ENCODE assay signal across 14 mouse cellular contexts in genomic region chr19:7157734-7158133, GRCm38 (mm10). TPM values are rescaled to one million over a fixed set of nuclear protein-coding genes. Genes with fewer than 3 reads are reported as not detected.
DNase-seq lines count a peak whose midpoint lies in the region; ATAC-seq and TF ChIP-seq lines count a peak whose summit lies in the region.
"Had no signal": no experiment of that assay in that cellular context is flagged by ENCODE, and none has a peak within 500 bp of the region (broad histone marks: within the 10 kb centered on the region; RNA-seq: fewer than 3 reads in every experiment).

No protein-coding gene starts in this region.

- TF ChIP-seq CTCF in E14TG2a.4 (conservative IDR thresholded peaks at IDR 0.05; ENCODE audit: low read length): no peak

- H3K4me3 ChIP-seq in heart, embryonic 12.5 days: no peak overlapping the region
- H3K4me3 ChIP-seq in E14TG2a.4 (replicated peaks; ENCODE audit: low read length): peak overlapping the region; percentile 67
- no peak overlapping the region for H3K4me3 ChIP-seq in hindbrain, embryonic 10.5 days
- H3K4me3 ChIP-seq in midbrain, embryonic 15.5 days: no peak overlapping the region
- no peak overlapping the region for H3K4me3 ChIP-seq in liver, embryonic 12.5 days
- H3K4me3 ChIP-seq: limb, embryonic 15.5 days had no signal

- H3K27me3 ChIP-seq in heart, embryonic 12.5 days (replicated peaks): peaks cover 48% of the 10 kb centered on the region
- H3K27me3 ChIP-seq in E14TG2a.4 (ENCODE audit: insufficient read depth, low read length): peaks cover 86% of the 10 kb centered on the region
- H3K27me3 ChIP-seq in hindbrain, embryonic 10.5 days (ENCODE audit: insufficient read depth, poor library complexity, severe bottlenecking): peaks cover 75% of the 10 kb centered on the region
- H3K27me3 ChIP-seq in midbrain, embryonic 15.5 days (replicated peaks): 0 out of 2 replicates have a peak, but pooled peaks cover 6% of the 10 kb centered on the region
- peaks cover 95% of the 10 kb centered on the region for H3K27me3 ChIP-seq in liver, embryonic 12.5 days (replicated peaks)

- no peak for DNase-seq in heart, adult 11 months
- DNase-seq in hindbrain, embryonic 10.5 days (ENCODE audit: low spot score): no peak
- no peak for DNase-seq in cerebellum, adult 11 months
- DNase-seq in adrenal gland, postnatal 10 days: no peak
- DNase-seq: cerebellum, adult 18-20 months; lung, postnatal 14 days; right cerebral cortex, postnatal 4 days had no signal

- WGBS in heart, embryonic 12.5 days: 35% methylated on average over 14 of the region's 14 CpGs
- WGBS in hindbrain, embryonic 10.5 days: 28% methylated on average over 14 of the region's 14 CpGs
- WGBS in midbrain, embryonic 15.5 days: 12% methylated on average over 14 of the region's 14 CpGs
- WGBS in liver, embryonic 12.5 days (ENCODE audit: insufficient replicate concordance): 44% methylated on average over 14 of the region's 14 CpGs

- no peaks in the 10 kb centered on the region for H3K36me3 ChIP-seq in heart, embryonic 12.5 days
- H3K36me3 ChIP-seq in E14TG2a.4 (ENCODE audit: insufficient read depth, low read length): no peaks in the 10 kb centered on the region
- no peaks in the 10 kb centered on the region for H3K36me3 ChIP-seq in hindbrain, embryonic 10.5 days
- H3K36me3 ChIP-seq in midbrain, embryonic 15.5 days (replicated peaks): no peaks in the 10 kb centered on the region
- no peaks in the 10 kb centered on the region for H3K36me3 ChIP-seq in liver, embryonic 12.5 days
- H3K36me3 ChIP-seq: limb, embryonic 15.5 days had no signal

- peaks cover 41% of the 10 kb centered on the region for H3K4me1 ChIP-seq in heart, embryonic 12.5 days (replicated peaks)
- H3K4me1 ChIP-seq in E14TG2a.4 (replicated peaks; ENCODE audit: low read depth, low read length): peaks cover 53% of the 10 kb centered on the region
- H3K4me1 ChIP-seq in hindbrain, embryonic 10.5 days (replicated peaks): peaks cover 87% of the 10 kb centered on the region
- H3K4me1 ChIP-seq in midbrain, embryonic 15.5 days: peaks cover 52% of the 10 kb centered on the region
- peaks cover 9% of the 10 kb centered on the region for H3K4me1 ChIP-seq in liver, embryonic 12.5 days

- 0 out of 2 replicates have a peak overlapping the region, but pooled peaks have one; percentile 9 for H3K9ac ChIP-seq in heart, embryonic 12.5 days
- H3K9ac ChIP-seq in midbrain, embryonic 15.5 days: no peak overlapping the region
- H3K9ac ChIP-seq in liver, embryonic 12.5 days: no peak overlapping the region
- H3K9ac ChIP-seq: limb, embryonic 15.5 days had no signal

- H3K9me3 ChIP-seq in heart, embryonic 12.5 days (replicated peaks): no peaks in the 10 kb centered on the region
- H3K9me3 ChIP-seq in E14TG2a.4 (ENCODE audit: low read length): no peaks in the 10 kb centered on the region
- H3K9me3 ChIP-seq in hindbrain, embryonic 10.5 days: no peaks in the 10 kb centered on the region
- H3K9me3 ChIP-seq in midbrain, embryonic 15.5 days: no peaks in the 10 kb centered on the region
- H3K9me3 ChIP-seq in liver, embryonic 12.5 days (replicated peaks): no peaks in the 10 kb centered on the region
- H3K9me3 ChIP-seq: limb, embryonic 15.5 days had no signal

- no peak for ATAC-seq in heart, embryonic 12.5 days (ENCODE audit: insufficient number of reproducible peaks, low FRiP score)
- no peak for ATAC-seq in midbrain, embryonic 15.5 days (replicated peaks)
- no peak for ATAC-seq in liver, embryonic 12.5 days

- no peak overlapping the region for H3K27ac ChIP-seq in heart, embryonic 12.5 days (ENCODE audit: poor library complexity, severe bottlenecking)
- H3K27ac ChIP-seq in hindbrain, embryonic 10.5 days: peak overlapping the region; percentile 66
- H3K27ac ChIP-seq in midbrain, embryonic 15.5 days: peak overlapping the region; percentile 42; the same call in 1 of the 2 replicates
- no peak overlapping the region for H3K27ac ChIP-seq in liver, embryonic 12.5 days
- H3K27ac ChIP-seq: limb, embryonic 15.5 days had no signal

- H3K4me2 ChIP-seq in heart, embryonic 12.5 days: no peak overlapping the region
- H3K4me2 ChIP-seq in midbrain, embryonic 15.5 days: peak overlapping the region; percentile 17
- no peak overlapping the region for H3K4me2 ChIP-seq in liver, embryonic 12.5 days
- H3K4me2 ChIP-seq: limb, embryonic 15.5 days had no signal

RNA-seq across cellular contexts. Expression of gene Otub1, which starts 48.4 kb away (rescaled TPM):
- polyA plus RNA-seq in heart, embryonic 12.5 days (2016; fragmentation: Nextera tagmentation; extraction: Ambion mirVana): 151 and 154 TPM in 2 replicates
- polyA plus RNA-seq in hindbrain, embryonic 10.5 days (2016; fragmentation: Nextera tagmentation; extraction: Ambion mirVana): 273 and 309 TPM in 2 replicates
- 242 and 255 TPM in 2 replicates for polyA plus RNA-seq in midbrain, embryonic 15.5 days (2015; fragmentation: Nextera tagmentation; extraction: Ambion mirVana)
- 100 to 1,000 TPM; 104 to 105 TPM for total RNA-seq in adrenal gland, postnatal 10 days (2021)
- polyA plus RNA-seq in liver, embryonic 12.5 days (2016; fragmentation: Nextera tagmentation; extraction: Ambion mirVana): 85.0 and 85.2 TPM in 2 replicates

RNA-seq across cellular contexts. Expression of gene Flrt1, which starts 52.2 kb away (rescaled TPM):
- 0.81 and 0.87 TPM in 2 replicates for polyA plus RNA-seq in heart, embryonic 12.5 days (2016; fragmentation: Nextera tagmentation; extraction: Ambion mirVana)
- 3.1 and 4.0 TPM in 2 replicates for polyA plus RNA-seq in hindbrain, embryonic 10.5 days (2016; fragmentation: Nextera tagmentation; extraction: Ambion mirVana)
- 12.2 and 12.5 TPM in 2 replicates for polyA plus RNA-seq in midbrain, embryonic 15.5 days (2015; fragmentation: Nextera tagmentation; extraction: Ambion mirVana)
- total RNA-seq in adrenal gland, postnatal 10 days (2021): 1 to 10 TPM; 1.1 to 2.0 TPM
- 0.23 TPM in 2 replicates for polyA plus RNA-seq in liver, embryonic 12.5 days (2016; fragmentation: Nextera tagmentation; extraction: Ambion mirVana)
- total RNA-seq: hematopoietic stem cell, adult 5-6 weeks; MEL had no signal

RNA-seq across cellular contexts. Expression of gene Cox8a, which starts 59.7 kb away (rescaled TPM):
- polyA plus RNA-seq in heart, embryonic 12.5 days (2016; fragmentation: Nextera tagmentation; extraction: Ambion mirVana): 2,134 and 2,138 TPM in 2 replicates
- polyA plus RNA-seq in hindbrain, embryonic 10.5 days (2016; fragmentation: Nextera tagmentation; extraction: Ambion mirVana): 914 and 944 TPM in 2 replicates
- 837 and 848 TPM in 2 replicates for polyA plus RNA-seq in midbrain, embryonic 15.5 days (2015; fragmentation: Nextera tagmentation; extraction: Ambion mirVana)
- 1,000 to 10,000 TPM; 1,477 to 1,649 TPM for total RNA-seq in adrenal gland, postnatal 10 days (2021)
- polyA plus RNA-seq in liver, embryonic 12.5 days (2016; fragmentation: Nextera tagmentation; extraction: Ambion mirVana): 915 and 936 TPM in 2 replicates

Comparison
In these comparisons a context has a peak if more than half of its experiments do, and no peak if none do; other contexts are left out.
1. H3K27ac ChIP-seq: peak in hindbrain, embryonic 10.5 days (single experiment) and midbrain, embryonic 15.5 days (single experiment); none in heart, embryonic 12.5 days (single experiment) and liver, embryonic 12.5 days (single experiment).